Mouse (Mus musculus): ENCODE data around the gene Cdc42ep4. TPM values are rescaled to one million over a fixed set of nuclear protein-coding genes. Genes with fewer than 3 reads are reported as not detected.

The Cdc42ep4 gene
- polyA plus RNA-seq, 1 experiment = 61.3 TPM

GRCm38 (mm10) chr11:113747056-113747455 is 4.6 kb downstream of the Cdc42ep4 start:
- TF ChIP-seq POLR2A (IDR thresholded peaks at IDR 0.05; ENCODE audit: borderline replicate concordance, extremely low read depth, insufficient read depth, insufficient read length, poor library complexity, severe bottlenecking) (no peak), CTCF (IDR thresholded peaks at IDR 0.05; ENCODE audit: borderline replicate concordance, extremely low read depth, insufficient read depth, insufficient read length) (no peak)
- DNase-seq (ENCODE audit: low read depth) = peak; percentile 82

GRCm38 (mm10) chr11:113745961-113746360 is 5.7 kb downstream of the Cdc42ep4 start:
- TF ChIP-seq POLR2A (IDR thresholded peaks at IDR 0.05; ENCODE audit: borderline replicate concordance, extremely low read depth, insufficient read depth, insufficient read length, poor library complexity, severe bottlenecking) (no peak), CTCF (IDR thresholded peaks at IDR 0.05; ENCODE audit: borderline replicate concordance, extremely low read depth, insufficient read depth, insufficient read length) (no peak)
- DNase-seq (ENCODE audit: low read depth) = no peak

- no peak for TF ChIP-seq POLR2A (IDR thresholded peaks at IDR 0.05; ENCODE audit: borderline replicate concordance, extremely low read depth, insufficient read depth, insufficient read length, poor library complexity, severe bottlenecking)
- peak; percentile 31; the same call in 1 of the 2 replicates for TF ChIP-seq CTCF (IDR thresholded peaks at IDR 0.05; ENCODE audit: borderline replicate concordance, extremely low read depth, insufficient read depth, insufficient read length)
- DNase-seq (ENCODE audit: low read depth) = no peak
Measured at GRCm38 (mm10) chr11:113742998-113743397, 8.7 kb downstream of the Cdc42ep4 start.

- no peak for DNase-seq (ENCODE audit: low read depth)
- TF ChIP-seq POLR2A (IDR thresholded peaks at IDR 0.05; ENCODE audit: borderline replicate concordance, extremely low read depth, insufficient read depth, insufficient read length, poor library complexity, severe bottlenecking) (no peak), CTCF (IDR thresholded peaks at IDR 0.05; ENCODE audit: borderline replicate concordance, extremely low read depth, insufficient read depth, insufficient read length) (no peak)
Measured at GRCm38 (mm10) chr11:113740100-113740499, 11.6 kb downstream of the Cdc42ep4 start.

GRCm38 (mm10) chr11:113739213-113739612 is 12.5 kb downstream of the Cdc42ep4 start:
- no peak for DNase-seq (ENCODE audit: low read depth)
- TF ChIP-seq POLR2A (IDR thresholded peaks at IDR 0.05; ENCODE audit: borderline replicate concordance, extremely low read depth, insufficient read depth, insufficient read length, poor library complexity, severe bottlenecking) (no peak), CTCF (IDR thresholded peaks at IDR 0.05; ENCODE audit: borderline replicate concordance, extremely low read depth, insufficient read depth, insufficient read length) (no peak)

GRCm38 (mm10) chr11:113737912-113738311 is 13.8 kb downstream of the Cdc42ep4 start:
- no peak for TF ChIP-seq CTCF (IDR thresholded peaks at IDR 0.05; ENCODE audit: borderline replicate concordance, extremely low read depth, insufficient read depth, insufficient read length)
- no peak for TF ChIP-seq POLR2A (IDR thresholded peaks at IDR 0.05; ENCODE audit: borderline replicate concordance, extremely low read depth, insufficient read depth, insufficient read length, poor library complexity, severe bottlenecking)
- DNase-seq (ENCODE audit: low read depth) = no peak

GRCm38 (mm10) chr11:113737553-113737854 is 14.2 kb downstream of the Cdc42ep4 start:
- TF ChIP-seq CTCF (IDR thresholded peaks at IDR 0.05; ENCODE audit: borderline replicate concordance, extremely low read depth, insufficient read depth, insufficient read length) (no peak), POLR2A (IDR thresholded peaks at IDR 0.05; ENCODE audit: borderline replicate concordance, extremely low read depth, insufficient read depth, insufficient read length, poor library complexity, severe bottlenecking) (no peak)
- DNase-seq (ENCODE audit: low read depth) = no peak

GRCm38 (mm10) chr11:113736848-113737552 is 14.7 kb downstream of the Cdc42ep4 start:
- no peak for DNase-seq (ENCODE audit: low read depth)
- TF ChIP-seq CTCF (IDR thresholded peaks at IDR 0.05; ENCODE audit: borderline replicate concordance, extremely low read depth, insufficient read depth, insufficient read length) (no peak), POLR2A (IDR thresholded peaks at IDR 0.05; ENCODE audit: borderline replicate concordance, extremely low read depth, insufficient read depth, insufficient read length, poor library complexity, severe bottlenecking) (no peak)

- DNase-seq (ENCODE audit: low read depth) = no peak
- no peak for TF ChIP-seq CTCF (IDR thresholded peaks at IDR 0.05; ENCODE audit: borderline replicate concordance, extremely low read depth, insufficient read depth, insufficient read length)
- TF ChIP-seq POLR2A (IDR thresholded peaks at IDR 0.05; ENCODE audit: borderline replicate concordance, extremely low read depth, insufficient read depth, insufficient read length, poor library complexity, severe bottlenecking) = no peak
Measured at GRCm38 (mm10) chr11:113735151-113735550, 16.5 kb downstream of the Cdc42ep4 start.

- TF ChIP-seq CTCF (IDR thresholded peaks at IDR 0.05; ENCODE audit: borderline replicate concordance, extremely low read depth, insufficient read depth, insufficient read length) = no peak
- TF ChIP-seq POLR2A (IDR thresholded peaks at IDR 0.05; ENCODE audit: borderline replicate concordance, extremely low read depth, insufficient read depth, insufficient read length, poor library complexity, severe bottlenecking) = no peak
- no peak for DNase-seq (ENCODE audit: low read depth)
Measured at GRCm38 (mm10) chr11:113733631-113734364, 17.9 kb downstream of the Cdc42ep4 start.

- TF ChIP-seq POLR2A (IDR thresholded peaks at IDR 0.05; ENCODE audit: borderline replicate concordance, extremely low read depth, insufficient read depth, insufficient read length, poor library complexity, severe bottlenecking) (no peak), CTCF (IDR thresholded peaks at IDR 0.05; ENCODE audit: borderline replicate concordance, extremely low read depth, insufficient read depth, insufficient read length) (no peak)
- no peak for DNase-seq (ENCODE audit: low read depth)
Measured at GRCm38 (mm10) chr11:113731945-113732612, 19.6 kb downstream of the Cdc42ep4 start.
